Mouse (Mus musculus) left cerebral cortex, postnatal 14 days (tissue): ENCODE measurements around the gene Hmgcll1. TPM values are rescaled to one million over a fixed set of nuclear protein-coding genes. Genes with fewer than 3 reads are reported as not detected.
"Not testable (repeated sequence)": the region's sequence is repeated elsewhere in the genome, so short reads cannot be mapped to it uniquely, and the experiment has no call there.

Experiments used
- DNase-seq, 2 experiments: peaks; one replicate each; pipeline ENCODE4 v3.0.0; 2021 to 2022; ENCODE audit warnings: low spot score in 2 of 2, mixed read lengths in 1 of 2
- intact Hi-C: fragments of 180-260 bp; cut with DNase I; formaldehyde crosslinking; loops from one replicate; pipeline ENCODE4 v1.15.1; 2025
- total RNA-seq, 2 experiments: library from RNA; stranded (reverse); gene quantifications; 2 replicates each; pipeline ENCODE4 v1.2.3; 2021

The Hmgcll1 gene
- total RNA-seq, 2 experiments from 2014 or later = 15.0 to 18.8 TPM

GRCm38 (mm10) chr9:76038327-76039103, 23.9 kb downstream of the Hmgcll1 start:
- peak in 1 of 2 experiments; percentile 31 for DNase-seq
- intact Hi-C loops = no loop called here

- DNase-seq = peak; percentile 39 to 70
- intact Hi-C loops = no loop called here
These were observed 25.1 kb downstream of the Hmgcll1 start for GRCm38 (mm10) chr9:76039711-76040110.

- DNase-seq = no peak
- intact Hi-C loops = no loop called here
These were observed 28.7 kb downstream of the Hmgcll1 start for GRCm38 (mm10) chr9:76043341-76043740.

GRCm38 (mm10) chr9:76060935-76061334, 46.3 kb downstream of the Hmgcll1 start:
- intact Hi-C loops = no loop called here
- no peak for DNase-seq

GRCm38 (mm10) chr9:76061492-76061891, 46.8 kb downstream of the Hmgcll1 start:
- no peak for DNase-seq
- intact Hi-C loops = no loop called here

GRCm38 (mm10) chr9:76064164-76064563, 49.5 kb downstream of the Hmgcll1 start:
- no peak for DNase-seq
- intact Hi-C loops = no loop called here

- intact Hi-C loops = no loop called here
- DNase-seq = no peak
These were observed 76.9 kb downstream of the Hmgcll1 start for GRCm38 (mm10) chr9:76091561-76091960.

GRCm38 (mm10) chr9:76097221-76097620, 82.6 kb downstream of the Hmgcll1 start:
- intact Hi-C loops = no loop called here
- DNase-seq = no peak

GRCm38 (mm10) chr9:76099981-76100380, 85.3 kb downstream of the Hmgcll1 start:
- no peak for DNase-seq
- intact Hi-C loops = no loop called here

- DNase-seq, intact Hi-C loops: not testable (repeated sequence)
These were observed 89.8 kb downstream of the Hmgcll1 start for GRCm38 (mm10) chr9:76104416-76104815.

- DNase-seq = no peak
- intact Hi-C loops = no loop called here
These were observed 90.2 kb downstream of the Hmgcll1 start for GRCm38 (mm10) chr9:76104846-76105245.

- DNase-seq = peak; percentile 56 to 72
- intact Hi-C loops = loop anchor here (2.0 kb wide), 2 partner anchors 114 to 360 kb away; no protein-coding TSS in a partner anchor
These were observed 108.2 kb downstream of the Hmgcll1 start for GRCm38 (mm10) chr9:76122888-76123287.

- intact Hi-C loops = no loop called here
- DNase-seq = no peak
These were observed 109.6 kb downstream of the Hmgcll1 start for GRCm38 (mm10) chr9:76124249-76124648.

GRCm38 (mm10) chr9:76129353-76129752, 114.7 kb downstream of the Hmgcll1 start:
- intact Hi-C loops = no loop called here
- no peak for DNase-seq

- DNase-seq = no peak
- intact Hi-C loops = no loop called here
These were observed 119.4 kb downstream of the Hmgcll1 start for GRCm38 (mm10) chr9:76134042-76134441.

- intact Hi-C loops = no loop called here
- DNase-seq = peak; percentile 12 to 21
These were observed 123.9 kb downstream of the Hmgcll1 start for GRCm38 (mm10) chr9:76138378-76139109.

GRCm38 (mm10) chr9:76145593-76145992, 130.9 kb downstream of the Hmgcll1 start:
- DNase-seq = no peak
- intact Hi-C loops = no loop called here

GRCm38 (mm10) chr9:76162446-76162845, 147.8 kb downstream of the Hmgcll1 start:
- DNase-seq = no peak
- intact Hi-C loops = no loop called here

GRCm38 (mm10) chr9:76168355-76168754, 153.7 kb downstream of the Hmgcll1 start:
- intact Hi-C loops = no loop called here
- DNase-seq = peak in 1 of 2 experiments; percentile 10

GRCm38 (mm10) chr9:76172686-76173295, 158.1 kb downstream of the Hmgcll1 start:
- peak in 1 of 2 experiments; percentile 8 for DNase-seq
- intact Hi-C loops = no loop called here
